Mouse (Mus musculus): ENCODE data around the gene Zcchc13.
"Not testable (repeated sequence)": the region's sequence is repeated elsewhere in the genome, so short reads cannot be mapped to it uniquely, and the experiment has no call there.

The Zcchc13 gene

GRCm38 (mm10) chrX:103644301-103644700, 13.9 kb downstream of the Zcchc13 start:
- no peak for DNase-seq (ENCODE audit: low read depth, low spot score)

GRCm38 (mm10) chrX:103652048-103652447, 21.7 kb downstream of the Zcchc13 start:
- no peak for DNase-seq (ENCODE audit: low read depth, low spot score)

DNA sequence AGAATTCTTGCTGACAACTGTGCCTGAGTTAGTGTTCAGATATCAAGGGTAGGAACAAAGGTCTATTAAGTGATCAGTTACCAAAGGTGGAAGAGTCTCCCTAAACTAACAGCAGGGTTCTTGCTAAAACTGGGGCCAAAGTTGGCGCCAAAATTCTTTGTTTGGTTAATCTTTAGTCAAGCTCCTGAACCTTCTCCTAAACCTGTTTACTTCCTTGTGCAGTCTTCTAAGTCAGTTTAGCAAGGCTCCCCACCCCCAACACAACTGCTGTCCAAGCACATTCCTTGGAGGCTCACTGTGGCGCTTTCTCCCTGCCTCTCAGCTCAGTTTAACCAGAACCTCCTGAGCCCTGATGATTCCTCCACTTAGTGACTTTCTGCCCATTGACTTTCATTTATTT, 22.6 kb downstream of the Zcchc13 start:
- no peak for DNase-seq (ENCODE audit: low read depth, low spot score)

DNA sequence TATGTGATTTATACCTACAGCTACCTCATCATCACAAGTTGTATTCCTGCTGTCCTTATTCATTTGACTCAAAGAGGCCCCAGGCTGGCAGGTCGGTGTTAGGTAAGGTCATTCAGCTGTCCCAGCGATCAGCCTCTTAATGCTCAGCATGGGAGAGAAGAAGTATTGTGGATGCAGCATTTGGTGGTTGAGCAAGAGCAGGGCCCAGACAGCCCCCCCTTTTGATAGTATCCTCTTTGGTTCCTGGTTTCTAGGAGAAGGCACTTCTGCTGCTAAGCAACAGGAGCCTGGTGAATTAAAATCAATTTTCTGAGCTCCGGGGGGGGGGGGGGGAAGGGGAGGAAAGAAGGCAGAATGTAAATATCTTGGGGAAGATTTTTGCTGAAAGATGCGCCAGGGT, 28.6 kb downstream of the Zcchc13 start:
- DNase-seq (ENCODE audit: low read depth, low spot score), result no peak

- DNase-seq (ENCODE audit: low read depth, low spot score), result not testable (repeated sequence)
These were observed 34.1 kb downstream of the Zcchc13 start for GRCm38 (mm10) chrX:103664445-103664844.

DNA sequence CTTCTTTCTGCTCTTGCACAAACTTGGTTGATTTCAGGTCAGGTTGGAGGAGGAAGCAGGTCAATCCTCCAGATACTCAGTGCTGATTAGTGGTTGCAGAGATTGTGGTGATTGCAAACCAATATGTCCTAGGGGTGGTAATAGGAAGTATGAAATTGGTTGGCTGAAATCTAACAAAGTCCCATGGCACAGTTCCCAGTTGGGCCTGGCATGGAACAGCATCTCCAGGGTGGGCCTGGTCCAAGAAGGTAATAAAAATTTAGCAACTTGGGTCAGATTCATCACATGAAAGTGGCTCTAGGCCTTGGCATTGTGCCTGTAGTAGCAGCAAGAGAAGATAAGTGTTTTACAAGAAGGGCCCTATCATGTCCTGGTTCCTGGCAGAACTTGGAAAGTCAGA, 39.9 kb downstream of the Zcchc13 start:
- peak; percentile 1 for DNase-seq (ENCODE audit: low read depth, low spot score)

GRCm38 (mm10) chrX:103673761-103674160, 43.4 kb downstream of the Zcchc13 start:
- no peak for DNase-seq (ENCODE audit: low read depth, low spot score)

- DNase-seq (ENCODE audit: low read depth, low spot score), result no peak
These were observed 44.3 kb downstream of the Zcchc13 start for GRCm38 (mm10) chrX:103674674-103675073.

All from skeletal muscle tissue, adult 2 months (tissue).